Mouse (Mus musculus) testis, adult 2 months (tissue): ENCODE measurements around the gene Ap2a2. TPM values are rescaled to one million over a fixed set of nuclear protein-coding genes. Genes with fewer than 3 reads are reported as not detected.

ENCODE experiments used
- H3K27ac ChIP-seq: fragments of 200-500 bp; 2 replicates; pipeline ENCODE4 v1.5.1; 2012; ENCODE audit warnings: low read depth, low read length; ENCODE audit not compliant: control insufficient read depth, insufficient read depth
- H3K27me3 ChIP-seq: fragments of 200-500 bp; 2 replicates; pipeline ENCODE4 v1.6.1; 2012; ENCODE audit warnings: mild to moderate bottlenecking, low read length, moderate library complexity; ENCODE audit not compliant: control insufficient read depth, insufficient read depth
- H3K36me3 ChIP-seq: fragments of 200-500 bp; 2 replicates; pipeline ENCODE4 v1.6.1; 2012; ENCODE audit warnings: mild to moderate bottlenecking, low read length; ENCODE audit not compliant: control insufficient read depth, insufficient read depth
- H3K4me1 ChIP-seq: fragments of 200-500 bp; 2 replicates; pipeline ENCODE4 v1.6.1; 2012; ENCODE audit warnings: low read length; ENCODE audit not compliant: control insufficient read depth, insufficient read depth
- H3K4me3 ChIP-seq: fragments of 200-500 bp; 2 replicates; pipeline ENCODE4 v1.5.1; 2012; ENCODE audit warnings: low read depth, mild to moderate bottlenecking, low read length, moderate library complexity, mixed read lengths; ENCODE audit not compliant: control insufficient read depth
- CTCF ChIP-seq: fragments of 200-500 bp; IDR thresholded peaks from 2 replicates; pipeline ENCODE4 v1.5.1; 2012; ENCODE audit warnings: low read depth, mild to moderate bottlenecking, inconsistent platforms, low read length, moderate library complexity; ENCODE audit not compliant: control insufficient read depth, insufficient read depth, insufficient replicate concordance
- POLR2A ChIP-seq: fragments of 200-500 bp; IDR thresholded peaks from 2 replicates; pipeline ENCODE4 v1.6.1; 2012; ENCODE audit warnings: low read depth, mild to moderate bottlenecking, inconsistent platforms, low read length, moderate library complexity; ENCODE audit not compliant: control insufficient read depth
- polyA plus RNA-seq: library from polyadenylated mRNA; depleted of rRNA; stranded (reverse); fragments of >200 nt; gene quantifications from 2 replicates; pipeline ENCODE4 v1.2.3, GENCODE M21; 2012; rRNA removed

The Ap2a2 gene
- polyA plus RNA-seq, 1 experiment, result 25.4 TPM

DNA sequence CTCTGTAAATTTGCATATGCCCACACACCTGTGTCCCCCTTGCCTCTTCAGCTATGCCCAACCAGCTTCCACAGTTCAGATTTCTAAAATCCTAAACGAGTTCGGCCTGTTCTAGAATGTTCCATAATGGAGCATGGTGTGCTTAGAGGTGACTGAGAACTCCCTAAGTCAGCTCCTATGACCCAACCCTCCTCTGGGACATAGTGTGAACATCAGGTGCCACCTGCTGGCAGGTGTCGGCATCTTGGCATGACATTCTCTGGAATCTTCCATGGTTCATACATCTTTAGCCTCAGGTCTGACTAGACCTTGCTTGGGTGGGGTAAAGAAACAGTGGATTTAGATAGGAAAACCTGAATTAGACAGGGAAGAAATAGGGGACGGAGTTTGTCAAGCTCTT is 109.0 kb downstream of the Ap2a2 start:
- no peak for TF ChIP-seq POLR2A
- peak; percentile 27; the same call in 1 of the 2 replicates for TF ChIP-seq CTCF
- Histone ChIP-seq H3K27ac (no peak overlapping the region), H3K4me1 (no peaks in the 10 kb centered on the region; the same call in 1 of the 2 replicates), H3K4me3 (no peak overlapping the region), H3K27me3 (no peaks in the 10 kb centered on the region), H3K36me3 (no peaks in the 10 kb centered on the region)

DNA sequence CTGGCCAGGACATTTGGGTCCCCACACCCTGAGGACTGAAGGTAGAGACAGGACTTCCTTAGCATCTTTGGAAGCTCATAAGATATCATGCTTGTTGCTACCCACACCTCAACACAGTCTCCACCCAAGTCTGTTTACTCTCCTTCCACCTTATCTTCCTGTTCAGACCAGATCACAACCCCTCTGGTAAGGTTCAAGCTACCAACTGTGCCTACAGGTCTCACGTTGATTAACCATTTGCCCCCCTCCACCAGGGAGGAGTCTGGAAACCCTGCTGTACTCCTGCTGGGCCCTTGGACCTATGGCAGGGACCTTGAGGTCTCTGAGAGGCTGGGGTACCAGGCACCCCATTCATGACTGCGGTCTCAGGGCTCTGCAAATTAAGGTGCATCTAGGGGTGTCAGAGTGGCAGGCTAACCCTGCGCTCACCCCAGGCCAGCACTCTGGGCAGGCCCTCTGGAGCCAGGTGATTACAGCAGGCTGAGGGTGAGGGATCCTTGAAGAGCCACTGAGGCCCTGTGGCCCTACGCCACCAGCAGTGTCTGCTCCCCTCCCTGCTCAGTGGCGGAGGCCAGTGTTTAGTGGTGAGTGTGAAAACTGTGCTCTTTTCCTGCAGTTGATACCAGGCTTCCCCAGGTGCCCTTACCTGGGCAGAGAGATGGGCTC is 109.8 kb downstream of the Ap2a2 start:
- Histone ChIP-seq H3K4me1 (no peaks in the 10 kb centered on the region; the same call in 1 of the 2 replicates), H3K4me3 (no peak overlapping the region), H3K27ac (no peak overlapping the region), H3K27me3 (no peaks in the 10 kb centered on the region), H3K36me3 (no peaks in the 10 kb centered on the region)
- TF ChIP-seq POLR2A, result no peak

DNA sequence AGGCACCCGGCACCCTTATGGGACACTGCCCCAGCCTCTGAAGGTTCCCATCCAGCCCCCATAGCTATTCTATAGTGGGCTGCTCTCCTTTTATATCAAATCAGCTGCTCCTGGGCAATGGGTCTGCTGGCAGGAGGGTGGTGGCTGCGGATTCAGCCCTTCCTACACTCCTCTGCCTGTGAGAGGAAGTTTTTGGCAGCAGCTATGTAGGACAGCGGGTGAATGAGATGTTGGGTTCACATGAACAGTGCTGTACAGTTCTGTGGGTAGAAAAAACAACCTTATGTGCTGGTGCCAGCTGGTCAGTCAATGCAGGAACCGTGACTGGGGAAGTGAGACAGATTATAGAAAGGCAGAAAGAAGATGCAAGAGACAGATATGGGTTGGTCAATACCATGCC is 116.9 kb downstream of the Ap2a2 start:
- Histone ChIP-seq H3K4me1 (no peaks in the 10 kb centered on the region), H3K4me3 (no peak overlapping the region), H3K36me3 (no peaks in the 10 kb centered on the region), H3K27me3 (no peaks in the 10 kb centered on the region), H3K27ac (no peak overlapping the region)
- TF ChIP-seq POLR2A, result no peak
- TF ChIP-seq CTCF, result no peak

Other genes with a start within 250 kb of the Ap2a2 start
- gene Deaf1, start 234.5 kb upstream of the Ap2a2 start, polyA plus RNA-seq, result 8.3 and 9.1 TPM in 2 replicates
- gene Tmem80, start 234.4 kb upstream of the Ap2a2 start, polyA plus RNA-seq, result 42.3 and 44.2 TPM in 2 replicates
- 4.7 and 5.3 TPM in 2 replicates for gene Eps8l2, start 223.3 kb upstream of the Ap2a2 start, polyA plus RNA-seq
- gene Taldo1, start 170.0 kb upstream of the Ap2a2 start, polyA plus RNA-seq, result 26.0 and 30.2 TPM in 2 replicates
- 23.3 and 24.4 TPM in 2 replicates for gene Gatd1, start 148.0 kb upstream of the Ap2a2 start, polyA plus RNA-seq
- 0.48 and 0.63 TPM in 2 replicates for gene Cend1, start 132.7 kb upstream of the Ap2a2 start, polyA plus RNA-seq
- gene Slc25a22, start 124.3 kb upstream of the Ap2a2 start, polyA plus RNA-seq, result 7.2 and 10.9 TPM in 2 replicates
- gene Pidd1, start 118.1 kb upstream of the Ap2a2 start, polyA plus RNA-seq, result 5.5 and 5.6 TPM in 2 replicates
- 226 and 309 TPM in 2 replicates for gene Rplp2, start 114.8 kb upstream of the Ap2a2 start, polyA plus RNA-seq
- 379 and 436 TPM in 2 replicates for gene Pnpla2, start 107.0 kb upstream of the Ap2a2 start, polyA plus RNA-seq
- gene Cracr2b, start 101.1 kb upstream of the Ap2a2 start, polyA plus RNA-seq, result 2.1 and 2.4 TPM in 2 replicates
- 102 and 104 TPM in 2 replicates for gene Cd151, start 94.8 kb upstream of the Ap2a2 start, polyA plus RNA-seq
- gene Polr2l, start 87.0 kb upstream of the Ap2a2 start, polyA plus RNA-seq, result 20.8 and 21.1 TPM in 2 replicates
- 14.6 and 15.5 TPM in 2 replicates for gene Tspan4, start 86.9 kb upstream of the Ap2a2 start, polyA plus RNA-seq
- gene Chid1, start 22.3 kb upstream of the Ap2a2 start, polyA plus RNA-seq, result 81.0 and 89.4 TPM in 2 replicates
- gene Muc6, start 93.1 kb downstream of the Ap2a2 start, polyA plus RNA-seq, result 1.6 and 1.8 TPM in 2 replicates
- gene Muc2, start 128.2 kb downstream of the Ap2a2 start, polyA plus RNA-seq, result 1.3 and 1.8 TPM in 2 replicates
- gene Muc5ac, start 226.8 kb downstream of the Ap2a2 start, polyA plus RNA-seq, result 0.27 and 0.34 TPM in 2 replicates